Mouse (Mus musculus) midbrain, embryonic 12.5 days (tissue): Measurements from ENCODE around the gene Pla2g4f. TPM values are rescaled to one million over a fixed set of nuclear protein-coding genes. Genes with fewer than 3 reads are reported as not detected.

Experiments
- ATAC-seq: fragments of 200-750 bp; cut with Nextera tagmentation; 2 replicates; pipeline ENCODE4 v1.8.0; 2017; ENCODE audit warnings: low read depth, moderate TSS enrichment, moderate library complexity; ENCODE audit not compliant: low FRiP score
- H3K27ac ChIP-seq: fragments of 300-500 bp; sonication (generic); replicated peaks from 2 replicates; pipeline ENCODE4 v1.5.1; 2016; ENCODE audit warnings: mild to moderate bottlenecking
- H3K27me3 ChIP-seq: fragments of 300-500 bp; sonication (generic); 2 replicates; pipeline ENCODE4 v1.6.1; 2016; ENCODE audit warnings: mild to moderate bottlenecking
- H3K36me3 ChIP-seq: fragments of 300-500 bp; sonication (generic); 2 replicates; pipeline ENCODE4 v1.6.1; 2016
- H3K4me1 ChIP-seq: fragments of 300-500 bp; sonication (generic); 2 replicates; pipeline ENCODE4 v1.6.1; 2016
- H3K4me2 ChIP-seq: fragments of 300-500 bp; sonication (generic); replicated peaks from 2 replicates; pipeline ENCODE4 v1.6.1; 2016; ENCODE audit warnings: mild to moderate bottlenecking, moderate library complexity
- H3K4me3 ChIP-seq: fragments of 300-500 bp; sonication (generic); 2 replicates; pipeline ENCODE4 v1.5.1; 2016; ENCODE audit warnings: mild to moderate bottlenecking
- H3K9ac ChIP-seq: fragments of 300-500 bp; sonication (generic); replicated peaks from 2 replicates; pipeline ENCODE4 v1.6.1; 2016; ENCODE audit warnings: mild to moderate bottlenecking, moderate library complexity
- H3K9me3 ChIP-seq: fragments of 300-500 bp; sonication (generic); 2 replicates; pipeline ENCODE4 v1.6.1; 2016; ENCODE audit warnings: mild to moderate bottlenecking
- WGBS: fragments of 180-500 bp; shearing (Covaris S2); methylation state at CpG from one replicate; pipeline ENCODE4 v1.1.7; 2016; 5-methylcytosine and 5-hydroxymethylcytosine counted together
- polyA plus RNA-seq: library from polyadenylated mRNA; unstranded; fragments of >200 nt; fragmentation: Nextera tagmentation; extraction: Ambion mirVana; gene quantifications from 2 replicates; pipeline ENCODE4 v1.2.1, GENCODE M21; 2016

Gene Pla2g4f
- polyA plus RNA-seq, 1 experiment from 2014 or later: 0.06 TPM

DNA sequence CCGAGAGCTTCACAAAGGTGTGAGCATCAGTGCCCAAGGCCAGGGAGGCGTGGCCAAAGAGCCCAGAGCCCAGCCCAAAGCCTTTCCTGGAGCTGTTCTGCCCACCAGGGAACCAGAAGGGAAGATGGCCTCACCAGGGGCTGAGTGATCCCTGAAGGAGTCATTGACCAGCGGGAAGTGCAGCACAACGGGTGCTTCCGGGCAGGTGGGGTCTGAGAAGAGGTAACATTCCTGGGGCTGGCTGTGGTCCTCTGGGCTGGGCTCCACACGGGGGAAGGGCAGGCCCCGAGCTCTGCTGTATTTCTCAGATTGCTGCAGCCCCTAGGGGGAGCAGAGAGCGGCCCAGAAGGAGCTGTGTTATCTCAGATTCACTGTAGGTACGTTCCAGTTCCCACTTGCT, 45.3 kb downstream of the Pla2g4f start:
- H3K27ac ChIP-seq: no peak overlapping the region
- no peaks in the 10 kb centered on the region; the same call in 1 of the 2 replicates for H3K27me3 ChIP-seq
- no peak overlapping the region for H3K4me3 ChIP-seq
- no peaks in the 10 kb centered on the region for H3K9me3 ChIP-seq
- 2% methylated on average over 9 of the region's 9 CpGs for WGBS
- H3K4me2 ChIP-seq: peak overlapping the region; percentile 33
- no peaks in the 10 kb centered on the region for H3K36me3 ChIP-seq
- H3K4me1 ChIP-seq: 0 out of 2 replicates have a peak, but pooled peaks cover 3% of the 10 kb centered on the region
- ATAC-seq: no peak
- H3K9ac ChIP-seq: no peak overlapping the region

DNA sequence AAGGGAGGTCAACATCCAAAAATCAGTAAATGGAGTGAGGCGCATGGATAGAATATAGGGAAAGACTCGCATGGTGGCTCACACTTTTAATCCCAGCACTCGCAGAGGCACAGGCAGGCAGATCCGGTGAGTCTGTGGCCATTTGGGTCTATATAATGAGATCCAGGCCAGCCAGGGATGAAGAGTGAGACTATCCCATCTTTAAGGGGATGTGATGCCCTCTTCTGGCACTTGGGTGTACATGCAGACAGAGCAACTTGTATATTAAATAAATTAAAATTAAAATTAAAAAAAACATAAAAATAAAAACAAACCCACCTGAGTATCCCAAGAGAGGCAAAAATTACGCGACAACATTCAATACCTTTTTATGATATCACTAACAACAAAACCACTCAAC, 48.4 kb downstream of the Pla2g4f start:
- no peak for ATAC-seq
- Histone ChIP-seq H3K27me3 (no peaks in the 10 kb centered on the region; the same call in 1 of the 2 replicates), H3K9ac (no peak overlapping the region), H3K4me2 (no peak overlapping the region), H3K27ac (no peak overlapping the region), H3K4me3 (no peak overlapping the region), H3K9me3 (no peaks in the 10 kb centered on the region), H3K4me1 (0 out of 2 replicates have a peak, but pooled peaks cover 3% of the 10 kb centered on the region), H3K36me3 (no peaks in the 10 kb centered on the region)
- 69% methylated on average over 6 of the region's 6 CpGs for WGBS

DNA sequence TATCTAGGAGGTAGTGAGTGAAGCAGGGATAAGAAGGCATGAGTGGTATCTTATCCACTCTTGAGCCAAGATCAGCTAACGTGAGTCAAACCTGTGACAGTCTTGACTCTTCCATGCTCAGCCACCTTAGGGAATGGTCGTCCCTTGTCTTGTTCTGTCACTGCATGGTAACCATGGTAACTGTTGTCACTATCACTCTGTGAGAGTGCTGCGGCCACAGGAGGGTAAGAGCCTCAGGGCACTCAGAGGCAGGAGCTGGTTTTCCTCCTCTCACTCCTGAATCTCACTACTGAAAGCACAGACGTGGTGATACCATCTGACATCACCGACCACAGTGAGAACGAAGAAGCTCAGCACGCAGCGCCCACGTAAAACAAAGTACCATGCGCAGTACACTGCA, 49.1 kb downstream of the Pla2g4f start:
- no peaks in the 10 kb centered on the region for H3K9me3 ChIP-seq
- no peak overlapping the region for H3K27ac ChIP-seq
- H3K27me3 ChIP-seq: no peaks in the 10 kb centered on the region; the same call in 1 of the 2 replicates
- no peak overlapping the region for H3K4me2 ChIP-seq
- H3K36me3 ChIP-seq: no peaks in the 10 kb centered on the region
- H3K9ac ChIP-seq: no peak overlapping the region
- 63% methylated on average over 10 of the region's 10 CpGs for WGBS
- 0 out of 2 replicates have a peak, but pooled peaks cover 3% of the 10 kb centered on the region for H3K4me1 ChIP-seq
- ATAC-seq: no peak
- no peak overlapping the region for H3K4me3 ChIP-seq

DNA sequence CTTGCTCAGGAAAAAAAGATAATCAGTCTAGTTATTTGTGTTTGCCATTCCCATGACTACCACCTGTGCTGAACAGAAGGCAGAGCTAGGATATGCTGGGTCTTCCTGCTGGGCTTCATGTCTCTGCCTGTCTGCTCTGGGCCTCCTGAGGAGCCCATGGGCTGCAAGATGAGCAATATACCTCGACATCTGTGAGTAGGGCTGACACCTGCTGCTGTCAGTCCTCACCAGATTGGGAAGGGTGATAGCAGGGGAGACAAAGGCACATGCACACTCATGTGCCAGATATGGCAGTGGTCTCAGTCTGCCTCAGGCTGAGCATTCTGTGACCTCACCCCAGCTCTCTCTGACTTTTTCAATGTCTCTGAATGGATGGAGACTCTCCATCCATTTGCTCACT, 51.1 kb downstream of the Pla2g4f start:
- H3K27me3 ChIP-seq: no peaks in the 10 kb centered on the region; the same call in 1 of the 2 replicates
- no peak overlapping the region for H3K4me3 ChIP-seq
- H3K9me3 ChIP-seq: no peaks in the 10 kb centered on the region
- no peaks in the 10 kb centered on the region for H3K36me3 ChIP-seq
- H3K27ac ChIP-seq: no peak overlapping the region
- no peaks in the 10 kb centered on the region for H3K4me1 ChIP-seq
- ATAC-seq: no peak
- no peak overlapping the region for H3K4me2 ChIP-seq
- WGBS: 47% methylated on average over 1 of the region's 1 CpGs
- no peak overlapping the region for H3K9ac ChIP-seq

DNA sequence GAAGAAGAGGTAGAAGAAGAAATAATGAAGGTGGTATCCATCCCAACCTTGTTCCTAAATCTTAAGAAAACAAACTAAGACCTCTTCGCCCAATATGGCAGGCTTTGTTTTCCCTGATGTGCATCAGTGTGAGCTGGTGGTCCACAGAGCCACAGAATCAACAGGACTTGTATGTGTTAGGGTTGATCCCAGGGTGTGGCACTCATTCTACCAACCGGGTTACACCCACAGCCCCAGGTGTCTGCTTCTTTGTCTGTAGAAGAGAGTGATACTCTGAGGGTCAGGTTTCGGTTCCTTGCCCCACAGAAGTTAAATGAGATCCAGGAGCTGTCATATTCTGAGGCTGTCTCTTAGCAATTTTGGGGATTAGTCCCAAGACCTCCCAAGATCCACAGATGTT, 52.6 kb downstream of the Pla2g4f start:
- Histone ChIP-seq H3K36me3 (no peaks in the 10 kb centered on the region), H3K9ac (no peak overlapping the region), H3K27me3 (no peaks in the 10 kb centered on the region), H3K9me3 (no peaks in the 10 kb centered on the region), H3K4me3 (no peak overlapping the region), H3K4me1 (no peaks in the 10 kb centered on the region), H3K4me2 (no peak overlapping the region), H3K27ac (no peak overlapping the region)
- ATAC-seq: no peak
- WGBS: 75% methylated on average over 3 of the region's 3 CpGs

DNA sequence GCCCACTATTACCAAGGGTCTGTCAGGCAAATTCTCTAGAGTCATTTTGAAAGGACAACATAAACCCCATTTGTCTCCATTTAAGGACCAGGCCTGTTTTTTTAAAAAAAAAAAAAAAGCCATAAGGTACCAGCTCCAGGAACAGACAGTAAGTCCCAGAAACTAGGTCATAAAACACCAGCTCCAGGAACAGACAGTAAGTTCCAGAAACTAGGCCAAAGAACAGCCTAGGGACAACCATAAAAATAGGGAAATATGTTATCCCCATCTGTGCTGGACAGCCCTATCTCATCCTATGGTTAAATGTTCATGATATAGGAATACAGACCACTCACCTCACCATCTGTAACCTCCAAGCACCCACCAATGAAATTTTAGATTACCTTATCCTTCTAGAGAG, 57.7 kb downstream of the Pla2g4f start:
- H3K9ac ChIP-seq: no peak overlapping the region
- H3K4me1 ChIP-seq: no peaks in the 10 kb centered on the region
- H3K27me3 ChIP-seq: no peaks in the 10 kb centered on the region
- no peaks in the 10 kb centered on the region for H3K36me3 ChIP-seq
- no peak for ATAC-seq
- no peak overlapping the region for H3K4me3 ChIP-seq
- H3K4me2 ChIP-seq: no peak overlapping the region
- no peaks in the 10 kb centered on the region for H3K9me3 ChIP-seq
- H3K27ac ChIP-seq: no peak overlapping the region

DNA sequence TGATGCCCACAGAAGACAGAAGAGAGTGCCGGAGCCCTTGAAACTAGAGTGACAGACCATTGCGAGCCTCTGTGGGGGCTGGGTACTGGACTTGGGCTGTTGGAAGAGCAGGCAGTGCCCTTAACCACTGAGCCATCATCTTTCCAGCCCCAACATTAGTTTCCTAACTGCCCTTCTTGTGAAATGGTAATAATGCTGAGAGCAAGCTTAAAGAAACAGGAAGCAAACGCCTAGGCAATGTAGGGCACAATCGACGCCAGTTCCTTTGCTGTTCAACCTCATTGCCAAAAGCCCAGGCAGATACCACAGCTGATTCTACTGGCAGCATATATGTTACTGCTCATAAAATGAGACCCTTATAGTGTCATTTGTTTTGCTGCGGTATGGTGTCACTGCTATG, 61.3 kb downstream of the Pla2g4f start:
- H3K4me1 ChIP-seq: no peaks in the 10 kb centered on the region
- H3K27me3 ChIP-seq: no peaks in the 10 kb centered on the region
- ATAC-seq: no peak
- H3K4me3 ChIP-seq: no peak overlapping the region
- H3K9ac ChIP-seq: no peak overlapping the region
- no peak overlapping the region for H3K4me2 ChIP-seq
- H3K9me3 ChIP-seq: no peaks in the 10 kb centered on the region
- WGBS: 89% methylated on average over 6 of the region's 6 CpGs
- no peaks in the 10 kb centered on the region for H3K36me3 ChIP-seq
- H3K27ac ChIP-seq: no peak overlapping the region

Other genes with a start within 250 kb of the Pla2g4f start
- gene Ehd4, start 159.6 kb downstream of the Pla2g4f start, polyA plus RNA-seq: 17.5 and 22.8 TPM in 2 replicates
- gene Pla2g4e, start 68.8 kb downstream of the Pla2g4f start, polyA plus RNA-seq: 0.13 and 0.19 TPM in 2 replicates
- not detected in 2 replicates for gene Pla2g4d, start 25.0 kb downstream of the Pla2g4f start, polyA plus RNA-seq
- 42.2 and 43.6 TPM in 2 replicates for gene Vps39, start 39.0 kb upstream of the Pla2g4f start, polyA plus RNA-seq
- 9.9 and 10.0 TPM in 2 replicates for gene Ganc, start 89.7 kb upstream of the Pla2g4f start, polyA plus RNA-seq
- 7.1 and 9.5 TPM in 2 replicates for gene Tmem87a, start 89.9 kb upstream of the Pla2g4f start, polyA plus RNA-seq
- 2.5 and 4.0 TPM in 2 replicates for gene Capn3, start 141.9 kb upstream of the Pla2g4f start, polyA plus RNA-seq
- 63.6 and 66.4 TPM in 2 replicates for gene Zfp106, start 249.7 kb upstream of the Pla2g4f start, polyA plus RNA-seq